In genomic region chr19:46523480-46524151, GRCm38 (mm10) we compare ENCODE assay signal across 7 mouse cellular contexts. TPM values are rescaled to one million over a fixed set of nuclear protein-coding genes. Genes with fewer than 3 reads are reported as not detected.
DNase-seq lines count a peak whose midpoint lies in the region; ATAC-seq and TF ChIP-seq lines count a peak whose summit lies in the region.

No protein-coding gene starts in this region.

- peaks cover 4 to 50% of the 10 kb centered on the region in 2 experiments; a peak in 3 of 4 replicates for H3K4me1 ChIP-seq in ES-E14 (ENCODE audit: control insufficient read depth in 2 of 2, insufficient read depth in 2 of 2, low read length in 2 of 2, poor library complexity in 1 of 2)
- peaks cover 20% of the 10 kb centered on the region for H3K4me1 ChIP-seq in bone marrow, adult 2 months (ENCODE audit: control insufficient read depth, insufficient read depth, low read length)
- H3K4me1 ChIP-seq in forebrain, embryonic 14.5 days (ENCODE audit: control insufficient read depth, insufficient read depth, low read length), result peaks cover 60% of the 10 kb centered on the region
- H3K4me1 ChIP-seq in hindbrain, embryonic 14.5 days (replicated peaks; ENCODE audit: control insufficient read depth, insufficient read depth, low read length), result peaks cover 60% of the 10 kb centered on the region
- peaks cover 60% of the 10 kb centered on the region for H3K4me1 ChIP-seq in midbrain, embryonic 11.5 days (ENCODE audit: control insufficient read depth, insufficient read depth, low read length)

- no peak for TF ChIP-seq POLR2A in bone marrow, adult 2 months (IDR thresholded peaks at IDR 0.05; ENCODE audit: borderline replicate concordance, control insufficient read depth, low read depth, low read length)

- no peak for TF ChIP-seq CTCF in bone marrow, adult 2 months (IDR thresholded peaks at IDR 0.05; ENCODE audit: control insufficient read depth, insufficient read depth, low read length)

- no peak for DNase-seq in ES-E14 (ENCODE audit: low read depth, low spot score)
- DNase-seq in forebrain, embryonic 14.5 days (ENCODE audit: low spot score), result peak; percentile 93
- DNase-seq in hindbrain, embryonic 14.5 days (ENCODE audit: low spot score), result no peak
- DNase-seq in left cerebral cortex, postnatal 10 days (ENCODE audit: extremely low spot score in 1 of 2, low spot score in 2 of 2), result peak; percentile 69 to 88
- DNase-seq in midbrain, embryonic 11.5 days (ENCODE audit: low spot score, missing footprints), result peak; percentile 93
- DNase-seq in testis, postnatal 10 days (ENCODE audit: low spot score), result peak; percentile 73

- peak overlapping the region; percentile 49 for H3K4me2 ChIP-seq in forebrain, embryonic 14.5 days (ENCODE audit: low read length)
- peak overlapping the region; percentile 48 for H3K4me2 ChIP-seq in hindbrain, embryonic 14.5 days (replicated peaks)
- peak overlapping the region; percentile 47 for H3K4me2 ChIP-seq in midbrain, embryonic 11.5 days

- peak overlapping the region; percentile 12; the same call in 1 of the 2 replicates for H3K27ac ChIP-seq in ES-E14 (ENCODE audit: insufficient read depth, low read depth, low read length, poor library complexity, severe bottlenecking)
- H3K27ac ChIP-seq in bone marrow, adult 2 months (ENCODE audit: control insufficient read depth, insufficient read depth, low read depth, low read length, poor library complexity), result peak overlapping the region; percentile 6; the same call in 1 of the 2 replicates
- H3K27ac ChIP-seq in forebrain, embryonic 14.5 days (ENCODE audit: low read depth, low read length), result peak overlapping the region; percentile 92
- peak overlapping the region; percentile 83 for H3K27ac ChIP-seq in hindbrain, embryonic 14.5 days
- H3K27ac ChIP-seq in midbrain, embryonic 11.5 days (ENCODE audit: low read depth, low read length), result peak overlapping the region; percentile 74

- intact Hi-C loops in left cerebral cortex, postnatal 10 days (cut with DNase I), result no loop called here

- H3K9ac ChIP-seq in ES-E14 (ENCODE audit: insufficient read depth, low read depth, low read length, poor library complexity, severe bottlenecking), result peak overlapping the region; percentile 36
- H3K9ac ChIP-seq in forebrain, embryonic 14.5 days (ENCODE audit: low read length), result peak overlapping the region; percentile 35
- peak overlapping the region; percentile 43; the same call in 1 of the 2 replicates for H3K9ac ChIP-seq in hindbrain, embryonic 14.5 days
- peak overlapping the region; percentile 17 for H3K9ac ChIP-seq in midbrain, embryonic 11.5 days (ENCODE audit: low read length)

- peak overlapping the region; percentile 40 to 60 for H3K4me3 ChIP-seq in ES-E14 (ENCODE audit: insufficient read depth in 1 of 2, low read depth in 1 of 2, low read length in 2 of 2, poor library complexity in 1 of 2, severe bottlenecking in 1 of 2)
- no peak overlapping the region for H3K4me3 ChIP-seq in bone marrow, adult 2 months (replicated peaks; ENCODE audit: control insufficient read depth, low read depth, low read length)
- peak overlapping the region; percentile 6 for H3K4me3 ChIP-seq in forebrain, embryonic 14.5 days (ENCODE audit: low read depth, low read length)
- peak overlapping the region; percentile 14; the same call in 1 of the 2 replicates for H3K4me3 ChIP-seq in hindbrain, embryonic 14.5 days (replicated peaks; ENCODE audit: low read length)
- peak overlapping the region; percentile 2; the same call in 1 of the 2 replicates for H3K4me3 ChIP-seq in midbrain, embryonic 11.5 days (ENCODE audit: low read depth, low read length)

- H3K36me3 ChIP-seq in ES-E14 (ENCODE audit: control insufficient read depth, insufficient read depth, low read length, poor library complexity, severe bottlenecking), result no peaks in the 10 kb centered on the region
- H3K36me3 ChIP-seq in forebrain, embryonic 14.5 days (ENCODE audit: control insufficient read depth, insufficient read depth, low read length), result no peaks in the 10 kb centered on the region
- H3K36me3 ChIP-seq in hindbrain, embryonic 14.5 days (replicated peaks; ENCODE audit: control insufficient read depth, insufficient read depth), result no peaks in the 10 kb centered on the region
- H3K36me3 ChIP-seq in midbrain, embryonic 11.5 days (ENCODE audit: control insufficient read depth, insufficient read depth, low read length), result no peaks in the 10 kb centered on the region

- ATAC-seq in forebrain, embryonic 14.5 days, result peak; percentile 90
- peak; percentile 85 for ATAC-seq in hindbrain, embryonic 14.5 days (ENCODE audit: low FRiP score)
- peak; percentile 86 for ATAC-seq in midbrain, embryonic 11.5 days (ENCODE audit: low FRiP score)

- H3K9me3 ChIP-seq in ES-E14 (ENCODE audit: control insufficient read depth, insufficient read depth, low read depth, low read length), result no peaks in the 10 kb centered on the region
- no peaks in the 10 kb centered on the region for H3K9me3 ChIP-seq in forebrain, embryonic 14.5 days (replicated peaks; ENCODE audit: control insufficient read depth, low read length)
- H3K9me3 ChIP-seq in hindbrain, embryonic 14.5 days (ENCODE audit: control insufficient read depth, low read length), result no peaks in the 10 kb centered on the region
- no peaks in the 10 kb centered on the region for H3K9me3 ChIP-seq in midbrain, embryonic 11.5 days (ENCODE audit: control insufficient read depth, low read length)

- in situ Hi-C loops in ES-E14 (cut with MboI; ENCODE audit: low sequenced_read_pairs in 2 of 2, unreplicated experiment in 2 of 2), result no loop called here

- H3K27me3 ChIP-seq in forebrain, embryonic 14.5 days (replicated peaks; ENCODE audit: control insufficient read depth, insufficient read depth, low read length), result no peaks in the 10 kb centered on the region
- H3K27me3 ChIP-seq in hindbrain, embryonic 14.5 days (ENCODE audit: control insufficient read depth, insufficient read depth, low read length), result no peaks in the 10 kb centered on the region
- no peaks in the 10 kb centered on the region for H3K27me3 ChIP-seq in midbrain, embryonic 11.5 days (ENCODE audit: control insufficient read depth, insufficient read depth, low read length)

- 25% methylated on average over 20 of the region's 20 CpGs for WGBS in bone marrow, adult 2 months
- WGBS in forebrain, embryonic 14.5 days, result 2% methylated on average over 20 of the region's 20 CpGs
- WGBS in hindbrain, embryonic 14.5 days, result 2% methylated on average over 20 of the region's 20 CpGs
- 2% methylated on average over 20 of the region's 20 CpGs for WGBS in midbrain, embryonic 11.5 days

TF ChIP-seq in ES-E14, 5 proteins besides CTCF, POLR2A, EP300 and RAD21:
- TF ChIP-seq CHD2 (IDR thresholded peaks at IDR 0.05; ENCODE audit: low read depth, low read length) (no peak), ZC3H11A (IDR thresholded peaks at IDR 0.05; ENCODE audit: borderline replicate concordance, low read depth, low read length) (no peak), ZNF384 (IDR thresholded peaks at IDR 0.05; ENCODE audit: low read depth, low read length) (no peak), MAFK (IDR thresholded peaks at IDR 0.05; ENCODE audit: insufficient read depth, low read depth, low read length) (no peak), HCFC1 (IDR thresholded peaks at IDR 0.05; ENCODE audit: borderline replicate concordance, insufficient read depth, low read length) (no peak)

RNA-seq across cellular contexts. Expression of gene Trim8, which starts 22.1 kb away (rescaled TPM):
- total RNA-seq in ES-E14 (2012; rRNA removed), result 26.1 and 33.2 TPM in 2 replicates
- 13.9 and 25.9 TPM in 2 replicates for polyA plus RNA-seq in bone marrow, adult 2 months (2011; ENCODE audit: insufficient read depth, insufficient read length, low replicate concordance, missing spikeins)
- polyA plus RNA-seq in forebrain, embryonic 14.5 days (2014; fragmentation: Nextera tagmentation; extraction: Ambion mirVana), result 23.0 and 24.8 TPM in 2 replicates
- polyA plus RNA-seq in hindbrain, embryonic 14.5 days (2014; fragmentation: Nextera tagmentation; extraction: Ambion mirVana), result 37.5 and 39.4 TPM in 2 replicates
- total RNA-seq in left cerebral cortex, postnatal 10 days (2021), result 100 to 1,000 TPM; 101 to 108 TPM
- 28.6 and 31.7 TPM in 2 replicates for polyA plus RNA-seq in midbrain, embryonic 11.5 days (2014; fragmentation: Nextera tagmentation; extraction: Ambion mirVana)

RNA-seq across cellular contexts. Expression of gene Arl3, which starts 49.4 kb away (rescaled TPM):
- 25.7 and 39.7 TPM in 2 replicates for total RNA-seq in ES-E14 (2012; rRNA removed)
- polyA plus RNA-seq in bone marrow, adult 2 months (2011; ENCODE audit: insufficient read depth, insufficient read length, low replicate concordance, missing spikeins), result 14.0 and 18.3 TPM in 2 replicates
- polyA plus RNA-seq in forebrain, embryonic 14.5 days (2014; fragmentation: Nextera tagmentation; extraction: Ambion mirVana), result 159 and 164 TPM in 2 replicates
- 130 and 141 TPM in 2 replicates for polyA plus RNA-seq in hindbrain, embryonic 14.5 days (2014; fragmentation: Nextera tagmentation; extraction: Ambion mirVana)
- total RNA-seq in left cerebral cortex, postnatal 10 days (2021), result 100 to 1,000 TPM; 103 to 104 TPM
- 155 and 160 TPM in 2 replicates for polyA plus RNA-seq in midbrain, embryonic 11.5 days (2014; fragmentation: Nextera tagmentation; extraction: Ambion mirVana)

RNA-seq across cellular contexts. Expression of gene Sfxn2, which starts 49.5 kb away (rescaled TPM):
- total RNA-seq in ES-E14 (2012; rRNA removed), result 11.4 TPM in 2 replicates
- 4.3 and 9.4 TPM in 2 replicates for polyA plus RNA-seq in bone marrow, adult 2 months (2011; ENCODE audit: insufficient read depth, insufficient read length, low replicate concordance, missing spikeins)
- 6.8 and 8.0 TPM in 2 replicates for polyA plus RNA-seq in forebrain, embryonic 14.5 days (2014; fragmentation: Nextera tagmentation; extraction: Ambion mirVana)
- 7.2 and 8.4 TPM in 2 replicates for polyA plus RNA-seq in hindbrain, embryonic 14.5 days (2014; fragmentation: Nextera tagmentation; extraction: Ambion mirVana)
- total RNA-seq in left cerebral cortex, postnatal 10 days (2021), result 1 to 10 TPM; 7.8 to 8.1 TPM
- polyA plus RNA-seq in midbrain, embryonic 11.5 days (2014; fragmentation: Nextera tagmentation; extraction: Ambion mirVana), result 12.1 and 12.7 TPM in 2 replicates

Comparison
In these comparisons a context has a peak if more than half of its experiments do, and no peak if none do; other contexts are left out.
1. DNase-seq: peak in forebrain, embryonic 14.5 days (single experiment), left cerebral cortex, postnatal 10 days (2 of 2), midbrain, embryonic 11.5 days (single experiment) and testis, postnatal 10 days (single experiment); none in ES-E14 (single experiment) and hindbrain, embryonic 14.5 days (single experiment).
2. H3K27ac ChIP-seq: peak in every context shown above with its lines; median percentile 92 in forebrain, embryonic 14.5 days; 83 in hindbrain, embryonic 14.5 days; 74 in midbrain, embryonic 11.5 days; 12 in ES-E14; 6 in bone marrow, adult 2 months.
3. Peak in every context shown above with its lines, with median percentiles within 50 percentile points of each other: H3K9ac ChIP-seq, ATAC-seq and H3K4me2 ChIP-seq.